Mouse (Mus musculus) retina, adult 2 months (tissue): ENCODE results near the gene N4bp2l2.
"Not testable (repeated sequence)": the region's sequence is repeated elsewhere in the genome, so short reads cannot be mapped to it uniquely, and the experiment has no call there.

Experiments
- DNase-seq: peaks from one replicate; pipeline ENCODE4 v3.0.0-alpha.2; 2012; ENCODE audit warnings: low read depth, low spot score

The N4bp2l2 gene

GRCm38 (mm10) chr5:150643390-150643789 is 22.6 kb downstream of the N4bp2l2 start:
- not testable (repeated sequence) for DNase-seq

- no peak for DNase-seq
Observed at GRCm38 (mm10) chr5:150641440-150641839, 24.5 kb downstream of the N4bp2l2 start.

- DNase-seq = no peak
Observed at GRCm38 (mm10) chr5:150629692-150630091, 36.3 kb downstream of the N4bp2l2 start.

- DNase-seq = no peak
Observed at GRCm38 (mm10) chr5:150629272-150629671, 36.7 kb downstream of the N4bp2l2 start.

GRCm38 (mm10) chr5:150625528-150625927 is 40.5 kb downstream of the N4bp2l2 start:
- no peak for DNase-seq

GRCm38 (mm10) chr5:150622792-150623191 is 43.2 kb downstream of the N4bp2l2 start:
- DNase-seq = no peak

GRCm38 (mm10) chr5:150621592-150621991 is 44.4 kb downstream of the N4bp2l2 start:
- DNase-seq = no peak

- no peak for DNase-seq
Observed at GRCm38 (mm10) chr5:150620588-150621135, 45.3 kb downstream of the N4bp2l2 start.

GRCm38 (mm10) chr5:150618599-150619355 is 47.2 kb downstream of the N4bp2l2 start:
- no peak for DNase-seq

- DNase-seq = no peak
Observed at GRCm38 (mm10) chr5:150616731-150617130, 49.3 kb downstream of the N4bp2l2 start.

- DNase-seq = no peak
Observed at GRCm38 (mm10) chr5:150616216-150616615, 49.8 kb downstream of the N4bp2l2 start.

GRCm38 (mm10) chr5:150614054-150614453 is 51.9 kb downstream of the N4bp2l2 start:
- no peak for DNase-seq

- DNase-seq = no peak
Observed at GRCm38 (mm10) chr5:150611697-150612096, 54.3 kb downstream of the N4bp2l2 start.

- no peak for DNase-seq
Observed at GRCm38 (mm10) chr5:150611136-150611535, 54.8 kb downstream of the N4bp2l2 start.

GRCm38 (mm10) chr5:150607631-150608030 is 58.4 kb downstream of the N4bp2l2 start:
- no peak for DNase-seq

GRCm38 (mm10) chr5:150606131-150606530 is 59.9 kb downstream of the N4bp2l2 start:
- DNase-seq = no peak

GRCm38 (mm10) chr5:150601441-150602230 is 64.3 kb downstream of the N4bp2l2 start:
- DNase-seq = no peak

GRCm38 (mm10) chr5:150600554-150601440 is 65.2 kb downstream of the N4bp2l2 start:
- no peak for DNase-seq

GRCm38 (mm10) chr5:150599301-150600294 is 66.4 kb downstream of the N4bp2l2 start:
- no peak for DNase-seq
